Mouse (Mus musculus): ENCODE data around the gene Sat2.
A peak's percentile ranks its signal among the peaks of the same experiment; 100 is the strongest.
"Not testable (repeated sequence)": the region's sequence is repeated elsewhere in the genome, so short reads cannot be mapped to it uniquely, and the experiment has no call there.

Gene Sat2

GRCm38 (mm10) chr11:69600098-69600497 is 21.7 kb upstream of the Sat2 start:
- DNase-seq (ENCODE audit: inconsistent age in 2 of 2, low spot score in 1 of 2): peak in 1 of 2 experiments; percentile 71

- DNase-seq (ENCODE audit: inconsistent age in 2 of 2, low spot score in 1 of 2): peak; percentile 48 to 78
Measured at GRCm38 (mm10) chr11:69601768-69602167, 20.1 kb upstream of the Sat2 start.

GRCm38 (mm10) chr11:69603516-69603915 is 18.3 kb upstream of the Sat2 start:
- no peak for DNase-seq (ENCODE audit: inconsistent age in 2 of 2, low spot score in 1 of 2)

- peak in 1 of 2 experiments; percentile 42 for DNase-seq (ENCODE audit: inconsistent age in 2 of 2, low spot score in 1 of 2)
Measured at GRCm38 (mm10) chr11:69604347-69604746, 17.5 kb upstream of the Sat2 start.

GRCm38 (mm10) chr11:69604795-69605664 is 16.8 kb upstream of the Sat2 start:
- peak; percentile 38 to 67 for DNase-seq (ENCODE audit: inconsistent age in 2 of 2, low spot score in 1 of 2)

GRCm38 (mm10) chr11:69605726-69606490 is 15.9 kb upstream of the Sat2 start, which contains the start of gene Atp1b2:
TSS of gene Atp1b2 (minus strand) at chr11:69605942.
- peak; percentile 78 to 88 for DNase-seq (ENCODE audit: inconsistent age in 2 of 2, low spot score in 1 of 2)

GRCm38 (mm10) chr11:69606491-69606795 is 15.4 kb upstream of the Sat2 start:
- DNase-seq (ENCODE audit: inconsistent age in 2 of 2, low spot score in 1 of 2): no peak

- no peak for DNase-seq (ENCODE audit: inconsistent age in 2 of 2, low spot score in 1 of 2)
Measured at GRCm38 (mm10) chr11:69606832-69607231, 15.0 kb upstream of the Sat2 start.

- DNase-seq (ENCODE audit: inconsistent age in 2 of 2, low spot score in 1 of 2): no peak
Measured at GRCm38 (mm10) chr11:69608525-69608924, 13.3 kb upstream of the Sat2 start.

- DNase-seq (ENCODE audit: inconsistent age in 2 of 2, low spot score in 1 of 2): no peak
Measured at GRCm38 (mm10) chr11:69609416-69609815, 12.4 kb upstream of the Sat2 start.

- no peak for DNase-seq (ENCODE audit: inconsistent age in 2 of 2, low spot score in 1 of 2)
Measured at GRCm38 (mm10) chr11:69610899-69611298, 10.9 kb upstream of the Sat2 start.

- peak; percentile 87 to 96 for DNase-seq (ENCODE audit: inconsistent age in 2 of 2, low spot score in 1 of 2)
Measured at GRCm38 (mm10) chr11:69613553-69614256, 8.1 kb upstream of the Sat2 start.

- not testable (repeated sequence) for DNase-seq (ENCODE audit: inconsistent age in 2 of 2, low spot score in 1 of 2)
Measured at GRCm38 (mm10) chr11:69614257-69614588, 7.6 kb upstream of the Sat2 start.

- DNase-seq (ENCODE audit: inconsistent age in 2 of 2, low spot score in 1 of 2): no peak
Measured at GRCm38 (mm10) chr11:69616781-69617180, 5.0 kb upstream of the Sat2 start.

GRCm38 (mm10) chr11:69617805-69618204 is 4.0 kb upstream of the Sat2 start, which contains the start of gene Shbg:
TSS of gene Shbg (minus strand) at chr11:69617905.
- no peak for DNase-seq (ENCODE audit: inconsistent age in 2 of 2, low spot score in 1 of 2)

- DNase-seq (ENCODE audit: inconsistent age in 2 of 2, low spot score in 1 of 2): no peak
Measured at GRCm38 (mm10) chr11:69620394-69621081, 1.3 kb upstream of the Sat2 start.

- DNase-seq (ENCODE audit: inconsistent age in 2 of 2, low spot score in 1 of 2): peak in 1 of 2 experiments; percentile 56
Measured at GRCm38 (mm10) chr11:69622406-69622805, 582 bp downstream of the Sat2 start.

- DNase-seq (ENCODE audit: inconsistent age in 2 of 2, low spot score in 1 of 2): no peak
Measured at GRCm38 (mm10) chr11:69623006-69623405, 1.2 kb downstream of the Sat2 start.

GRCm38 (mm10) chr11:69624339-69624738 is 2.5 kb downstream of the Sat2 start:
- DNase-seq (ENCODE audit: inconsistent age in 2 of 2, low spot score in 1 of 2): not testable (repeated sequence)

GRCm38 (mm10) chr11:69628286-69628685 is 6.5 kb downstream of the Sat2 start:
- peak; percentile 75 to 92 for DNase-seq (ENCODE audit: inconsistent age in 2 of 2, low spot score in 1 of 2)

- peak in 1 of 2 experiments; percentile 64 for DNase-seq (ENCODE audit: inconsistent age in 2 of 2, low spot score in 1 of 2)
Measured at GRCm38 (mm10) chr11:69629802-69630201, 8.0 kb downstream of the Sat2 start.

All from adrenal gland, adult (tissue).